Mouse (Mus musculus): ENCODE results near the gene Spem2. TPM values are rescaled to one million over a fixed set of nuclear protein-coding genes. Genes with fewer than 3 reads are reported as not detected.

Spem2 gene
- polyA plus RNA-seq, 1 experiment from 2014 or later, result not detected

- Histone ChIP-seq H3K27ac (replicated peaks) (no peak overlapping the region), H3K4me1 (peaks cover 32% of the 10 kb centered on the region), H3K4me3 (no peak overlapping the region), H3K27me3 (ENCODE audit: low read depth, poor library complexity, severe bottlenecking) (peaks cover 17% of the 10 kb centered on the region), H3K36me3 (peaks cover 90% of the 10 kb centered on the region), H3K9me3 (replicated peaks) (peaks cover 4% of the 10 kb centered on the region; the same call in 1 of the 2 replicates)
- no peak for DNase-seq (ENCODE audit: low spot score)
- WGBS, result 69% methylated on average over 5 of the region's 5 CpGs
Measured at GRCm38 (mm10) chr11:69828832-69829231, 10.6 kb upstream of the Spem2 start.

DNA sequence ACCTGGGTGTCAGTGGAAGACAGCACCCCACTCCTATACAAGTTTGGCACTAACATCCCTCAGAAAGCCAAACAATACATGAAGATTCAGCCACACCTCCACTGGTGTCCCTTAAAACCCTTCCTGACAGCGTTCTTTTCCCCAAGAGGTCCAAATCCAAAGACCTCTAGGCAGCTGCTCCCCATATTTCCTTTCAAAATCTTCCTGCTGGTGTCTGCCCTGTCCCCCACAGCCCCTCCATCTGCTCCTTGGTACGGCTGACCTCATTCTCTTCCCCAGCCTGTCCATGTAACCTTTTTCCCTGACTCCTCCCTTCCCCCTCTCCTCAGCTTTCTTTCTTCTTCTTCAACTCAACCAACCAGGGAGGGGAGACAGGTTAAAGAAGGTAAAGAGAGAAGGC, 5.2 kb upstream of the Spem2 start:
- WGBS, result 69% methylated on average over 2 of the region's 2 CpGs
- Histone ChIP-seq H3K36me3 (peaks cover 45% of the 10 kb centered on the region), H3K27ac (replicated peaks) (no peak overlapping the region), H3K4me1 (peaks cover 3% of the 10 kb centered on the region), H3K27me3 (ENCODE audit: low read depth, poor library complexity, severe bottlenecking) (no peaks in the 10 kb centered on the region), H3K4me3 (no peak overlapping the region), H3K9me3 (replicated peaks) (peaks cover 4% of the 10 kb centered on the region; the same call in 1 of the 2 replicates)
- no peak for DNase-seq (ENCODE audit: low spot score)

DNA sequence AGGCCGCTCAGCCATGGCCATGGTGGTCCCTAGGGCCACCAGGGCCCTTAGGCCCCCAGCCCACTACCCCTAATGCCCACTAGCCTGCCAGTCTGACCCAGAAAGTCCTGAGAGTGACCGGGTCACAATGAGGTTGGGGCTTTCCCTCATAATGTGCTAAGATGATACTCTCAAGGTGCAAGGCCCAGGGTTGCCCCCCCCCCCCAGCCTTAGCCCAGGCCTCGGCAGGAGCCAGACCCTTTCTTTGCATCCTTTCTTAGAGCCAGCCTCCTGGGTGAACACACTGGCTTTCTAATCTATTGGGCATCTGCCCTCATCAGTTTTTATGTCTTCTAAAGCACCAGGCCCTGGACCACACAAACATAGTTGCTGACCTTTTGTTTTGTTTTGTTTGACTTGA, 3.8 kb upstream of the Spem2 start, which contains the start of gene Spem1:
Spem1 (minus strand) TSS at position 101 of the 400 bp plus-strand sequence.
- H3K4me3 ChIP-seq, result no peak within 1 kb of the TSS
- no peak for DNase-seq (ENCODE audit: low spot score)
- peaks cover 12% of the 10 kb centered on the region for H3K9me3 ChIP-seq (replicated peaks)
- peaks cover 32% of the 10 kb centered on the region for H3K36me3 ChIP-seq
- WGBS, result 91% methylated on average over 3 of the region's 3 CpGs
- H3K27ac ChIP-seq (replicated peaks), result 0 out of 2 replicates have a peak within 1 kb of the TSS, but pooled peaks have one; percentile 23
- no peaks in the 10 kb centered on the region for H3K27me3 ChIP-seq (ENCODE audit: low read depth, poor library complexity, severe bottlenecking)
- peaks cover 3% of the 10 kb centered on the region for H3K4me1 ChIP-seq

DNA sequence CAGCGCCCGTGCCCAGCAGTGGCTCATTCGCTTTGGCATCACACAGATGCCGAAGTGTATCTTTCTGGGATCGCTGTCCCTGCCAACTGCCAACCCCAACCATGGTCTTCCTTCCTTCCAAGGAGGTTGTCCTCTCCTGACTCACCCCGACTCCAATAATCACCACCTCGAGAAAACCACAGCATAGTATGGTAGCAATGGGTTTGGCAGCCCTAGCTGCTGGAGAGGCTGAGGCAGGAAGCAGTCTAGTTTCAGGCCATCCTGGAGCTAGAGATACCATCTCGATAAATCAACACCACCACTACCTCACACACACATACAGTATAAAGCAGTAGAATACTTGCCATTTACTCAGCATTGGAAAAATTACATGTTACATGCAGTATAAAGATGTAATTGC, 606 bp upstream of the Spem2 start:
- Histone ChIP-seq H3K36me3 (no peaks in the 10 kb centered on the region), H3K27me3 (ENCODE audit: low read depth, poor library complexity, severe bottlenecking) (no peaks in the 10 kb centered on the region; the same call in 1 of the 2 replicates), H3K4me3 (no peak overlapping the region), H3K4me1 (no peaks in the 10 kb centered on the region; the same call in 1 of the 2 replicates), H3K9me3 (replicated peaks) (peaks cover 19% of the 10 kb centered on the region), H3K27ac (replicated peaks) (no peak overlapping the region)
- no peak for DNase-seq (ENCODE audit: low spot score)
- 91% methylated on average over 8 of the region's 8 CpGs for WGBS

GRCm38 (mm10) chr11:69816520-69816919, 1.7 kb downstream of the Spem2 start:
- H3K27ac ChIP-seq (replicated peaks), result no peak overlapping the region
- DNase-seq (ENCODE audit: low spot score), result no peak
- no peaks in the 10 kb centered on the region; the same call in 1 of the 2 replicates for H3K27me3 ChIP-seq (ENCODE audit: low read depth, poor library complexity, severe bottlenecking)
- WGBS, result 91% methylated on average over 12 of the region's 12 CpGs
- H3K36me3 ChIP-seq, result no peaks in the 10 kb centered on the region
- H3K4me1 ChIP-seq, result no peaks in the 10 kb centered on the region
- H3K9me3 ChIP-seq (replicated peaks), result peaks cover 19% of the 10 kb centered on the region
- H3K4me3 ChIP-seq, result no peak overlapping the region

- no peaks in the 10 kb centered on the region for H3K4me1 ChIP-seq
- peaks cover 19% of the 10 kb centered on the region for H3K9me3 ChIP-seq (replicated peaks)
- H3K4me3 ChIP-seq, result no peak within 1 kb of the TSS
- H3K27ac ChIP-seq (replicated peaks), result no peak within 1 kb of the TSS
- H3K36me3 ChIP-seq, result no peaks in the 10 kb centered on the region
- no peaks in the 10 kb centered on the region; the same call in 1 of the 2 replicates for H3K27me3 ChIP-seq (ENCODE audit: low read depth, poor library complexity, severe bottlenecking)
- WGBS, result 66% methylated on average over 10 of the region's 10 CpGs
- no peak for DNase-seq (ENCODE audit: low spot score)
Measured at GRCm38 (mm10) chr11:69815155-69815554, 3.1 kb downstream of the Spem2 start, which contains the start of gene Gm39566. TSS of gene Gm39566 (minus strand) at chr11:69815298.

DNA sequence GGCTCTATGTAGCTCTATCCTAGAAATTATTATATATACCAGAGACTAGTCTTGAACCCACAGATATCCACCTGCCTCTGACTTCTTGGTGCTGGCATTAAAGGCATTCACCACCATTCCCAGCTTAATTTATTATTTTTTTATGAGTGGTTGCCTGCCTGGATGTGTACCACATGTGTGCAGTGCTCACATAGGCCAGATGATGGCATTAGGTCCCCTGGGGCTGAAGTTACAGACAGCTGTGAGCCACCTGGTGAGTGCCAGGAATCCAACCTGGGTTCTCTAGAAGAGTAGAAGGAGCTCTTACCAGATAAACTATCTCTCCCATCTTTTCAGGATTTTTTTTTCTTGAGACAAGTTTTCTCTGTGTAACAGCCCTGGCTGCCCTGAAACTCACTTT, 8.0 kb downstream of the Spem2 start:
- Histone ChIP-seq H3K9me3 (replicated peaks) (peaks cover 5% of the 10 kb centered on the region; the same call in 1 of the 2 replicates), H3K27me3 (ENCODE audit: low read depth, poor library complexity, severe bottlenecking) (peaks cover 23% of the 10 kb centered on the region), H3K4me1 (peaks cover 3% of the 10 kb centered on the region; the same call in 1 of the 2 replicates), H3K36me3 (no peaks in the 10 kb centered on the region), H3K4me3 (no peak overlapping the region), H3K27ac (replicated peaks) (no peak overlapping the region)
- no peak for DNase-seq (ENCODE audit: low spot score)

GRCm38 (mm10) chr11:69807641-69808040, 10.6 kb downstream of the Spem2 start:
- H3K9me3 ChIP-seq (replicated peaks), result peaks cover 5% of the 10 kb centered on the region; the same call in 1 of the 2 replicates
- DNase-seq (ENCODE audit: low spot score), result no peak
- H3K4me3 ChIP-seq, result no peak overlapping the region
- peaks cover 49% of the 10 kb centered on the region for H3K27me3 ChIP-seq (ENCODE audit: low read depth, poor library complexity, severe bottlenecking)
- no peaks in the 10 kb centered on the region for H3K36me3 ChIP-seq
- 82% methylated on average over 2 of the region's 2 CpGs for WGBS
- H3K4me1 ChIP-seq, result peaks cover 30% of the 10 kb centered on the region
- H3K27ac ChIP-seq (replicated peaks), result no peak overlapping the region

- Histone ChIP-seq H3K27ac (replicated peaks) (no peak overlapping the region), H3K36me3 (no peaks in the 10 kb centered on the region), H3K4me1 (peaks cover 42% of the 10 kb centered on the region), H3K9me3 (replicated peaks) (peaks cover 5% of the 10 kb centered on the region; the same call in 1 of the 2 replicates), H3K4me3 (no peak overlapping the region), H3K27me3 (ENCODE audit: low read depth, poor library complexity, severe bottlenecking) (peaks cover 62% of the 10 kb centered on the region)
- WGBS, result 86% methylated on average over 4 of the region's 4 CpGs
- DNase-seq (ENCODE audit: low spot score), result no peak
Measured at GRCm38 (mm10) chr11:69806378-69806777, 11.9 kb downstream of the Spem2 start.

GRCm38 (mm10) chr11:69804972-69805909, 13.0 kb downstream of the Spem2 start, which contains the start of gene Tmem102:
TSS of gene Tmem102 (minus strand) at chr11:69805624.
- peaks cover 54% of the 10 kb centered on the region for H3K4me1 ChIP-seq

DNA sequence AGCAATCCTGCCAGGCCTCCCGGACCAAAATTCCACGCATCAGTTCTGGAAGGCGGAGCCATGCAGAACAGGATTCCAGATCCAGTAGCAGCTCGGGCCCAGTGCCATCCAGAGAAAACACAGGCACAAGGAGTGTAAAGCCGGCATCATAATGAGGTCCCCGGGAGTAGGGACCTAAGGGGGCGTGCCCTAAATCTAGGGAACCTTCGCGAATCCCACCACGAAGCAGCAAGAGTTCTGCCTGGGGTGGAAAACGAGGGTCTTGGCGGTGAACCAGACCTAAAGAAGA, 13.7 kb downstream of the Spem2 start:
- no peak for DNase-seq (ENCODE audit: low spot score)
- no peaks in the 10 kb centered on the region for H3K36me3 ChIP-seq
- H3K4me3 ChIP-seq, result peak overlapping the region; percentile 66
- H3K27me3 ChIP-seq (ENCODE audit: low read depth, poor library complexity, severe bottlenecking), result peaks cover 80% of the 10 kb centered on the region
- H3K4me1 ChIP-seq, result peaks cover 60% of the 10 kb centered on the region
- WGBS, result 5% methylated on average over 12 of the region's 12 CpGs
- H3K9me3 ChIP-seq (replicated peaks), result peaks cover 5% of the 10 kb centered on the region; the same call in 1 of the 2 replicates
- H3K27ac ChIP-seq (replicated peaks), result no peak overlapping the region

More at GRCm38 (mm10) chr11:69804972-69805909, 13.0 kb downstream of the Spem2 start, which contains the start of gene Tmem102:
- H3K27ac ChIP-seq (replicated peaks), result no peak within 1 kb of the TSS
- H3K9me3 ChIP-seq (replicated peaks), result peaks cover 5% of the 10 kb centered on the region; the same call in 1 of the 2 replicates
- peak within 1 kb of the TSS; percentile 66 for H3K4me3 ChIP-seq
- peak; percentile 20 for DNase-seq (ENCODE audit: low spot score)
- peaks cover 73% of the 10 kb centered on the region for H3K27me3 ChIP-seq (ENCODE audit: low read depth, poor library complexity, severe bottlenecking)
- 6% methylated on average over 29 of the region's 29 CpGs for WGBS
- H3K36me3 ChIP-seq, result no peaks in the 10 kb centered on the region

GRCm38 (mm10) chr11:69803786-69804651, 14.2 kb downstream of the Spem2 start:
- WGBS, result 1% methylated on average over 60 of the region's 60 CpGs
- Histone ChIP-seq H3K27ac (replicated peaks) (peak overlapping the region; percentile 58), H3K4me3 (peak overlapping the region; percentile 66), H3K9me3 (replicated peaks) (peaks cover 5% of the 10 kb centered on the region; the same call in 1 of the 2 replicates), H3K27me3 (ENCODE audit: low read depth, poor library complexity, severe bottlenecking) (peaks cover 85% of the 10 kb centered on the region), H3K4me1 (peaks cover 66% of the 10 kb centered on the region), H3K36me3 (no peaks in the 10 kb centered on the region)
- DNase-seq (ENCODE audit: low spot score), result peak; percentile 78

Data from midbrain, embryonic 10.5 days (tissue).